Mouse (Mus musculus) cerebellum, adult 8-10 months (tissue): ENCODE results near the gene Slc34a3.

Experiments used
- DNase-seq: peaks from one replicate; pipeline ENCODE4 v3.0.0; 2022

The Slc34a3 gene

DNA sequence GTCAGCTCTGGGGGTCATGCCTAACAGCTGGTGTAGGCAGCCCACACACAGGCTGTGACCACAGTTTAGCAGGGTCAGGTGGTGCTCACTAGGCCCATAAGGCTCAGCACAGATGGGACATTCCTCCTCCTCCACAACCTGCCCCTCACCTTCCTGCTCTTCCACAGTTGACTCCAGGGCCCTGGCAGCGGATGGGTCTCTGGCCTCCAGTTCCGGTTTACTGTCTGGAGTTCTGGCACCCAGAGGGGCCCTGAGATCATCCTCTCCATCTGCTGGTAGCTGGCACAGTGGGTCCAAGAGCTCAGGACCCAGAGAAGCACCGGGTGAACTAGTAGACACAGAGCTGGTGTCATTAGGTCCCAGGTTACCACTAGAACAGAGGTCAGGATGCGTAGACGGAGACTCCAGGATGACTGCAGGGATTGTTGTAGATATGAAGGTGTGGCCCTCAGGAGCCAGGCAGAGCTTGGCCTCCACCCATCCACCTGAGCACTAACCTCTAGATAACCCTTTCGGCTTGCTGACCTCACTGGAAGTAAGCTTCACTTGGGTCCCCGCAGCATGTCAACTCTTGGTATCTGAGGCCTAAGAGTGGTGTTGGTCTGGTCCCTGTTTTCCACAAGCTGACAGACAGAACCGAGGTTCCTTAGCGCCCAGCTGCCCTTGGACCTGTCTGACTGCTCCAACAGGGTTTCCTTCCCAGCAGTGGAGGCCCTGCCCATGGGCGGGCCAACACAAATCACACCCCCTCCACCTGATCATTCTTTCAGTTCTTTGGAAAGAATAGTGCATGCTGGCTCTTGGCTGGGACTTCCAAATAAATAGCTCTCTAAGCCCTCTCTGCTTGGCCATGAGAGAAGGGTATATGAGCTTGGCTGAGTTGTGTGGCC is 12.3 kb upstream of the Slc34a3 start, which contains the start of gene AL732309.1:
AL732309.1 (minus strand) TSS at position 681 of the 890 bp plus-strand sequence.
- DNase-seq = no peak

DNA sequence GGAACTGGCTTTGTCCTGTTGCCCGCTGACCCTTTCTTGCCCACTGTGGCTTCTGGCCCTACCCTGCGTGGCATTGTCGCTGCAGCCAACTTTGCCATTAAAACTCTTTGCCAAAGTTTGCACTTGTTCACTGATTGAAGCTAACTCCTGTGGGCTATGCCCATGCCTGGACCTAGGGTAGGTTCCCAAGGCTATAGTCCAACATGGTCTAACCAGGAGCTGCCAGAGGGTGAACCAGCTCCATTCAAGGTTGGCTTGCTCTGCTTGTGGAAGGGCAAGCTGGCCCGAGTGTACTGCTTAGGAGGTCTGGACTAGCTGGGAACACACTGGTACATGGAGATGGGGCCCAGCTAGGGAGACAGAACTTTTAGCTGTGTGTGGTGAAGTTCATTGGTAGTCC is 10.0 kb upstream of the Slc34a3 start:
- DNase-seq = no peak

DNA sequence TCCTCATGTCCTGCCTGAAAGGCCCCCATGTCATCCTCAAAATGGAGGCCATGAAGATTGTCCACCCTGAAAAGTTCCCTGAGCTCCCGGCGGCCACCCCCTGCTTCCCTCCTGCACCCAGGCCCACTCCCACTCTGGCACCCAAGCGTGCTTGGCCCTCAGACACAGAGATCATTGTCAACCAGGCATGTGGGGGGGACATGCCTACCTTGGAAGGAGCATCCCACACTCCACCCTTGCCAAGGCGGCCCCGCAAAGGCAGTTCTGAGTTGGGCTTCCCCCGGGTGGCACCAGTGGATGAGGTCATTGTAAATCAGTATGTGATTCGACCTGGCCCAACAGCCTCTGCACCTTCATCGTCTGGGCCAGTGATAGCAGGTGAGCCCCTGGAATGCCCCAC is 9.2 kb upstream of the Slc34a3 start:
- no peak for DNase-seq

DNA sequence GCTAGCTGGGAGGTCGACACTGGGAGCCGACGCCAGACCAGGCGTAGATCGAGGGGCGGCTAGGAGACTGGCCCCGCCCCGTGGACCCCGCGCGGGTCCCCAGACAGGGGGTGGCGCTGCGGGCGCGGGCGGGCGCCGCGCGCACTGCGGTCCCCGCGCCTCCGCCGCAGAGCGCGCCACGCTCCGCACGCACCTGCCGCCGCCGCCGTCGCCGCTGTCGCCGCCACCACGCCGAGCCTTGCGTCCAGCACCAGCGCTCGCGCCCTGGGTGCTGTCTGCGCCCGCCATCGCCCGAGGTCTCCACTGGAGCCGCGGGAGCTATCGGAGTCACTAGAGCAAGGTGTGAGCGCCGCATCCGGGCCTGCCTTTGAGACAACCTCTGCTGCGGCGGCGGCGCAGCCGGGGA is 7.9 kb upstream of the Slc34a3 start, which contains the start of the genes Rnf208 and Cysrt1:
Rnf208 (plus strand) TSS at position 155 of the 406 bp plus-strand sequence.
Cysrt1 (minus strand) TSS at position 352 of the 406 bp plus-strand sequence.
- DNase-seq = peak; percentile 59

DNA sequence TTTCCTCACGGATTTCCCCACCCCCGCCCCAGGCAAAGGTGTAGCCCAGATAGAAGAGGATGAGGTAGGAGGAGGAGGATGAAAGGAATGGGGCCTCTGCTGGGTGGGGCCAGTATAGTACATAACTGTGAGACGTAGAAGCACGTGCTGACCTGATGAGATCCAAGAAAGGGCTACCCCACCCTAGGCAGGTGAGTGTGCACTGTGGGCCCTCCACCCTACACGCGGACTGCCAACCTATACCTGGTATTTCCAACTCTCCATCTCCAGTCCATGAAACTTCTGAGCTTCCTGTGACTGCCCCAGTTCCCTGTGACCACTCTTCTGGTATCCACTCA is 7.2 kb upstream of the Slc34a3 start:
- no peak for DNase-seq

DNA sequence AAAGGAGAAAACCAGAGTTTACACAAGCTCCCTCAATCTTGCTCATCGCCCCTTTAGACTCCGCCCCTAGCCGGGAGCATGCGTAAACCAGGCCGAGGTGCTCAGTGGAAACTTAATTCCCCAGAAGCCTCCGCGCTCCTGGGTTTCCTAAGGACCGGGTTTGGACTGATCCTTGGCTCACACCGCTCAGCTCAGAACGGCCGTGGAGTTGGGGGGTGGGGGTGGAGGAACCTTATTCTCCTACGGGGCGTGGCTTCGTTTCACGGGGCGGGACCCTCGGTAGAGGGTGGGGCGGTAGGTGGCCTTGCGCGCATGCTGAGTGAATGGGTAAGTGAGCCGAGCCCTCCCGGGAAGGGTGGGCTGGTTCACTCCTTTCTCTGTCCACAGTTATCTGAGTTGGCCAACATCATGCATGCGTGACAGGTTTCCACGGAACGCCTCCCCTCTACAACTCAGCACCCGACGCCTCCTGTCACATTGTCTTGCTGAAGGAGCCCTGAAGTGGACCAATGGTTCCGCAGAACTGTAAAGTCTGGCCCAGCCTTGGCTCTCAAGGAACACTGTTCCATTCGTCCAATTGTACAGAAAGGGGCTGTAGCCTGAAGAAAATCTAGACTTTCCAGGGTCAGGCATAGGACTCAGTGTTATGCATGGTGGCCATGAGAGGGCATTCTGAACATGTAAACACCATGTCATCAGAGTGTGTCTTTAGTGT is 6.7 kb upstream of the Slc34a3 start:
- peak; percentile 68 for DNase-seq

DNA sequence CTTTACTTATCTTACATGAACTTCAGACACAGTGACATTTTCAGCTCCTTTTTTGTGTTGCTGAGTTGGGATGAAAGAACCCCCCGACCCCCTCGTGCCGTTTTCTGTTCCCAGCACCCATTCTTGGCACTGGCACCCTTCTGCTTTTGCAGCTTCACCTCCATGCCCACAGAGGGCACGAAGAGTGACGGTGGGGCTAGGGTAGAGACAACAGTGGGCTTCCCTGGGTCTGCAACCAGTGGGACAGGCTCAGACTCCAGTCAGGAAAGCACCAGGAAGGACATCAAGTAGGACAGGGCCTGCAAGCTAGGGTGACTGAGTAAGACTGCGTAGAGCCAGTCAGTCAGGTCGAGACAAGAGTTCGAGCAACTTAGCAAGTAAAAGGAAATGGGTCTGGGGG is 6.1 kb upstream of the Slc34a3 start:
- DNase-seq = no peak

DNA sequence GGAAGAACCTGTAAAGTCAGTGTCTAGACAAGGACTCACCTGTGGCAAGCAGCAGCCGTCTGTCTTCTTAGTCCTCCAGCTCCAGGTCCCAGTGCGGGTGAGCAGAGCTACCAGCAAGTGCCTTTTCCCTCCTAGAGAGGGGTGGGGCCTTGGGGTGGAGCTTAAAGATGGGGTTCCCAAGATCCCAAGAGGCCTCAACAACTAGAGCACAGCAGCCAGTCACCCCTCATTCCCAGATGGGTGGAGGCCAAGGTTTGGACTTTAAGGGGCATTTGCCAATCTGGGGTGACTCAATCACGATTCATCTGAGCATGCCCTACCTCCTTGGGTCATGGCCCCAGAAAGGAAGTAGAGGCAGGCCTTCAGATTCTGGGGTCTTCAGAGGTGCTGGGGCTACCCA is 5.6 kb upstream of the Slc34a3 start:
- no peak for DNase-seq

DNA sequence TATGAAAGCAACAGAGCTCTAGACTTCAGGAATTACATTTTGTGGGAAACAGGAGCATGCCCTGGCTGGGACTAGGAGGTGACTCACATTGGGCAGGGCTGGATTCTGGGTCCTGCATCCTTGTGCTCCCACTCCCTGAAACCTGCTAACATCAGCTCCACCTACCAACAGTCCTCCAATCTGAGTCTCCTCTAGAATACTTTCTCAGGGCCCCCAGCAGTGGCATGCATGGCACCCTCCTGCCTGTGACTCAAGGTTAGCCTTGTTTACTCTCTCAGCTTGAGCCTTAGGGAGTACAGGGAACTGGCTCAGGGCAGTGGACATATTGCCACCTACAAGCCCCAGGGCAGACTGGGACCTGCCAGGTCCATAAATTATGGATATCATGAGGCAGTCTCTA is 3.9 kb upstream of the Slc34a3 start:
- no peak for DNase-seq

DNA sequence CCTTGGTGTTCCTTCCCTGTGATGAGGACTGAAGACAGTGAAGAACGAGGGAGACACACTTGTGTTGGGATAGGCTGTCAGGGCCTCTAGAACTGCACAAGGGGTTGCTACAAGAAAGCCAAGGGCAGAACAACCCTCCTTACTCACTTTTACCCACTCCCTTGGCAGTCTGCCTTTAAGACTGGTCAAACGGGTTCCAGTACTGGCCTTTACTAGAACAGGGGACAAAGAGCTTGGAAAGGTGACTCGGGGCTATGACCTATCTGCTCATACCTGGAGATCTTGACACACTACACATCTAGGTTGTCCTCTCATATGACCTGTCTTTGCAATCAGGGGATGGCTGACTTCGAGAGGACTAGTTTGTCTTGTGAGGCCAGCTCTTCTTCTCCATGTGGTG is 3.4 kb upstream of the Slc34a3 start:
- no peak for DNase-seq

DNA sequence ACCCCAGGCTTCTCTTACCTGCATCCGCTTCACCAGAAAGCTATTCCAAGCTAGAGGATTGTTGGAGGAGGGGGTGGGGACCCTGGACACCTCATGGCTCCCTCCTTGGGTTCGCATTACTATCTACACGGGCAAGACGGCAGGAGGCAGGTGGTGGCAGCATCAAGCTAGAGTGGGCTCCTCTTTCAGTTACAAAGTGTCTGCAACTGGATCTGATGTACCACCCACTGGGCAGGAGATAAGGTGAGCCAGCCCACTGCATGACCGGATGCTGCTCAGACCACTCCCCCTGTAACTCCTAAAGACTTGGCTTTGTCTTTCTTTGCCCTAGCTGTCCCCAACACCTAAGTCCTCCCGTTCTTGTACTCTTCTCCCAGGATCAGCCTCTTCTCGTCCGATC is 2.5 kb upstream of the Slc34a3 start, which contains the start of gene Rnf224:
Rnf224 (minus strand) TSS at position 174 of the 400 bp plus-strand sequence.
- no peak for DNase-seq

DNA sequence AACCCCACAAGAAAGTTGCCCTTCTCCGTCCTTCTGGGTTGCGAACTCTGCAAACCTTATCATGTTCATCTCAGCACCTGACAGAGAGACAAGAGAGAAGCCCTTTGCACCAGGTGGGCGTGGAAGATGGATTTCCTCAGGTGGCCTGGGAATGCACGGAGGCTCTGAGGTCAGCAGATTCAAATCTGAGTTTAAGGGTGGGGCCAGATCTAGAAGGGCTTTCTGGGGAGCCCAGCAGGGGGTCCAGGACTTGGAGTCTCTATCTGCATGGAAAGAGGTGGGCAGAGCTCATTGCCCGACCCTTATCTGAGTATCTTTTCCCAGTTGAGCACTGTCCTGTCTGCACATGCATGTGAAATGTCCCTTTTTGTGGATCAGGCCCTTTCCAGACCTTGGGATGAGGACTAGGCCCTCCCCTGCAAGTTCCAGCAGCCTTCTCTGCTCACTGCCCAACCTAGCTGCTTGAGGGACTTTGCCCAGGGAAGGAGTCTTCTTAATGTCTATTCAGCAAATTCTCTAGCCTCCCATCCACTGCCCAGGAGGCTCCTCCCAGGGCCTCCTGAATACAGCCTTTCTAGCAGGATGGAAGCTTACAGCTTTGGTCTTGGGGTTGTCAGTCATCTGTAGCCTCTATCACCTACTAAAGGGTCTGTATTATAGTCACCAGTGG is 522 bp upstream of the Slc34a3 start:
- no peak for DNase-seq

DNA sequence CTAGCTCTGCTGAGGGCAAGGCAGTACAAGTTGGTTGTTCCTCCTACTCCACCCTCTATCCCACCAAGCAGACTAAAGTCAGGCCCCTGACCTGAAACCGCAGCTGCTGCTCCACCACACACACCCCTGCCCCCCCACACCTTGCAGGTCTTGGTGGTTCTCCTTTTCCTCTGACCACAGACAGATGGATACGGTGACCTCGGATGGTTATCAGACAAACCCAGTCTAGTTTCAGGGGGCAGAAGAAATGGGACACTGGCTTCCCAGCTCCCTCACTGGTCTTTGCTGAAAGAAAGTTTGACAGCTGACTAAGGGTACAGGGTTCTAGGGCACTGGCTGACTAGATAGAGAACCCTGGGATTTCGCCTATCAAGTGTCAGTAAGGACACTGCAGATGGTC is 743 bp downstream of the Slc34a3 start:
- DNase-seq = no peak

DNA sequence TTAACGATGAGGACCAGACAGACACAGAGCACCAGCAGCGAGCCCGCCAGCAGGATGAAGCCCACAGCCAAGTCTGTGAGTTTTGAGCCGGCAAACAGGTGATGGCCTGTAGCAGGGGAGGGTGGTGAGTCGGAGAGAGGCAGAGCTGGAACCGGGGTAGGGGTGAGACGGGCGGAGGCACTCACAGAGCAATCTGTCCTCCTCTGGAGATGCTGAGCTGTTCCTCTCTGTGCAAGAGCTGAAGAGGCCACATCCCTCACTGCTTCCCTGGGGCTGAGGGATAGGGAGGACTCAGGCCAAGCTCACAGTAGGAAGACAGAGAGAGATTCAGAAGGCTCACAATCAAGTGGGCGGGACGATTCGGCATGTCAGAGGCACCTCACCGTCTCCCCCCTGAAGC is 3.1 kb downstream of the Slc34a3 start:
- no peak for DNase-seq

DNA sequence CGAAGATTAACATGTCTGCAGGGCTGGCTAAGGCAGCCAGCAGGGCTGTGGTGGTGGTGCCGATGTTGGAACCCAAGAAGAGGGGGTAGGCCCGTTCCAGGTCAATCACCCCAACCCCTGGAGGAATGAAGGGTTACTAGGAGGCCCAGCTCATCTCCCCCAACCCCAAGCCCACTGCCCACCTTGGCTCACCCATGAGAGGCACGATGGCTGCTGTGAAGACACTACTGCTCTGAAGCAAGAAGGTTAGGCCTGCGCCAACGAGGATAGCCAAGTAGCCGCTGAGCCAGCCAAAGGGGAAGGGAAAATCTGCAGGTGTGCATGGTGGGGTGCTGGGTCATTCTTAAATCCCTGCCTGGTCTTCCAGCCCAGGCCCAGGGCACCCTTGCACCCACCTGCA is 3.6 kb downstream of the Slc34a3 start:
- DNase-seq = no peak

DNA sequence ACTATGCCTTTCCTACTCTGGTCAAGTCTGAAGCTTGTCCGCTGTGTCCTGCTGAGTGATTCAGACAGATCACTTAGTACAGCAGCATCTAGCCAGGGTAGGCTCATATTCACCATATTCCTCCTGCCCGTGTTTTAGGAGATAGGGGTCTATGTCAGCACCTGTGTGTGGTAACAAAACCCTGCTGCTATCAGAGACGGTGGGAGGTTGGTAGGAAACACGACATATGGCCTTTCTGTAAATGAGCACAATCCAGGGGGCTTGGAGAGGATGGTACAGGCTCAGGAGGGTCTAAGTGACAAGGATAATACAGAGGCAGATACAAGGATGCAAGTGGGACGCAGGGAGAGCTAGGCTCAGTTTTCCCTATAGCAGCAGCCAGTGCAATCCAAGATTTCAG is 4.6 kb downstream of the Slc34a3 start:
- no peak for DNase-seq

DNA sequence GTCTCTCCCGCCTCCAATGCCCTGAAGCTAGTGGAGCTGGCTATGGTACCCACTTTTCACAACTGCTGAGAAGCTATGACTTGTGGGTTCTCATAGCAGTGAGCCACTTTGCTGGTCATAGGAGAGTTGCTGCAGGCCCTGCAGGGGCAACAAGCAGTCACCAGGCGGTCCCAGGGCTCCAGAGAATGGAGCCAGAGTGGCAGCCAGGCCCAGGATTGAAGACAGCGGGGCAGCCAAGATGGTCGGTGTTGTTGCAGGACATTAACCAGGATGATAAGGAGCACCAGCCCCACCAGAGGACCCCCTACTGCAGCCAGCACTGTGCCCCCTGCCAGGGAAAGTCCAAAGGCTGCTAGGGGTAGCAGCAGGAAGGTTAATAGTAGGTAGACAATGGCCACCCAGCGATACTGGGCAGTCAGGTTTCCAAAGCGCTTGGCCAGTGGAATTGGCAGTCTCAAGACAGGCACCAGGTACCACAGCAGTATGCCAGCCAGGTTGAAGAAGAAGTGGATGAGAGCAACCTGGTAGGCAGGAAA is 5.1 kb downstream of the Slc34a3 start:
- no peak for DNase-seq

DNA sequence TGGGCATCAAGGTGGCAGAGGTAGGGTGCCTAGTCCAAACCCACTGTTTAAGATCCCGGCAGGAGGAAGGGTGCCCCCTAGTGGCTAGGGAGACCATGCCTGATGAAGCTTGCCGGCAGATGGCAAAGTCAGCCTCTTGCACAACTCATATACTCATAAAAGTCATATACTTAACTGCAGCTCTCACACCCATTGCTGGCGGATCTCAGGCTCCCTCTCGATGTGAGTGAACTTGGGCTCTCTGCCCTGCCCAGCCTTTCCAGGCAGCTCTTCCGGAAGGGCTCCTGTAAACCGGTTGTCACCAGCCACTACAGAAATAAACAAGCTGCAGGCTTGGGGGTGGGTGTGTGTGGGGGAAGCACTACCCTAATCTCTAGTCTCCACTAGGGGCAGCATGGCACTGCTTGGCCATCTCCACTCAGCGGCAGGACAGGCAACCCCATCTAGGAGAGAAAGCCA is 5.7 kb downstream of the Slc34a3 start:
- DNase-seq = peak; percentile 86

DNA sequence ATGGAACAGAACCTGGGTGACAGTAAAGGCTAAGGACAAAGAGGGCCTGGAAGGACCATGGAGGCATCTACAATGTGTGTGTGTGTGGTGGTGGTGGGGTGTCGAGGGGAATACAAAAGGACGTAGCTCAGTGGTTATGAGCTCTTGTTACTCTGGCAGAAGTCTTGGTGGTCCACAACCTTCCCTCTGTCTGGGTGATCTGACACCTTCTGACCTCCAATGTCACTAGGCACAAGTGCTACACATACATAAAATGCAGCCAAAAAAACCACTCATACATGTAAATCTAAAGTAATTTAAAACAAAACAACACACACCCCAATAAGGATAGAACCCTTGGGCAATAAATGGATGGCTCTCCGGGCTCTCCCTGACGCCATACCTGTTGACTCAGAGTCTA is 6.8 kb downstream of the Slc34a3 start:
- no peak for DNase-seq

DNA sequence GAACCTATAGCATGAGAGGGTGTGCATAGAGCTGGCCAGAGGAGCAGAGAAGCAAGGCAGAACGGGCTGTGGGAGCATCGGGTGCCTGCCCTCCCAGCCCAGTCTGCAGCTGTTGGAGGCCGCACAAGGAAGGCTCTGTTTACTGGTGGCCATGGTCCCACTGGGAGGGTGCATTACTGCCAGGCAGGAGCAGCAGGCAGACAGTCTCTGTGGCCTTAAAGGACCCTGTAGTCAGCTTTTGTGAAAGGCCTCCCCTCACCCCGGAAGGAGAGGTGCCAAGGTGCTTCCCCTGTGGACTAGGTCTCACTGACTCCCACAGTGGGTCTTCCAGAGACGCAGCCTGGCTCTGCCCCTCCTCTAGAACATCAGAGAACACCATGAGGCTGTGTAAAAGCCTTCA is 7.3 kb downstream of the Slc34a3 start:
- no peak for DNase-seq

DNA sequence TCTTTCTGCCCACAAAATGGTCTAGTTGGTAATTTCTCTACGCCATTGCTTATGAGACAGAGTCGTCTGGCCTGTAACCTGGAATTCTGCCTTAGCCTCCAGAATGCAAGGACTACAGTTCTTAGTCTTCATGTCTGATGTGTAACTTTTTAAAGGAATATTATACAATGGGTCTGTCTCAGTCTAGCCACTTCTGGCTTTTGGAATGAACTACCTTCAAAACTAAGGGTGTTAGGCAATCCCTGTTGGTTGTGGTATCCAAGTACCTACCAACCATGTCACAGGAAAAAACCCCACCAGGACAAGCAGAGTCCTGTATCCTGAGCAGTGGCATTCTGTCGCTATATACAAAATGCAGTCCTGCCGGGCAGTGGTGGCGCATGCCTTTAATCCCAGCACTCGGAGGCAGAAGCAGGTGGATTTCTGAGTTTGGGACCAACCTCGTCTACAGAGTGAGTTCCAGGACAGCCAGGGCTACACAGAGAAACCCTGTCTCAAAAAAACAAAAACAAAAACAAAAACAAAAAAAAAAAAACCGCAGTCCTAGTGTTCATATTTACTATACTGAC is 8.3 kb downstream of the Slc34a3 start:
- DNase-seq = no peak
